Mouse (Mus musculus) retina, embryonic 14.5 days (tissue): ENCODE measurements around the gene Ostc.
A peak's percentile ranks its signal among the peaks of the same experiment; 100 is the strongest.

Source experiments
- DNase-seq: peaks from one replicate; pipeline ENCODE4 v3.0.0-alpha.2; 2015; ENCODE audit warnings: low spot score

Ostc gene

DNA sequence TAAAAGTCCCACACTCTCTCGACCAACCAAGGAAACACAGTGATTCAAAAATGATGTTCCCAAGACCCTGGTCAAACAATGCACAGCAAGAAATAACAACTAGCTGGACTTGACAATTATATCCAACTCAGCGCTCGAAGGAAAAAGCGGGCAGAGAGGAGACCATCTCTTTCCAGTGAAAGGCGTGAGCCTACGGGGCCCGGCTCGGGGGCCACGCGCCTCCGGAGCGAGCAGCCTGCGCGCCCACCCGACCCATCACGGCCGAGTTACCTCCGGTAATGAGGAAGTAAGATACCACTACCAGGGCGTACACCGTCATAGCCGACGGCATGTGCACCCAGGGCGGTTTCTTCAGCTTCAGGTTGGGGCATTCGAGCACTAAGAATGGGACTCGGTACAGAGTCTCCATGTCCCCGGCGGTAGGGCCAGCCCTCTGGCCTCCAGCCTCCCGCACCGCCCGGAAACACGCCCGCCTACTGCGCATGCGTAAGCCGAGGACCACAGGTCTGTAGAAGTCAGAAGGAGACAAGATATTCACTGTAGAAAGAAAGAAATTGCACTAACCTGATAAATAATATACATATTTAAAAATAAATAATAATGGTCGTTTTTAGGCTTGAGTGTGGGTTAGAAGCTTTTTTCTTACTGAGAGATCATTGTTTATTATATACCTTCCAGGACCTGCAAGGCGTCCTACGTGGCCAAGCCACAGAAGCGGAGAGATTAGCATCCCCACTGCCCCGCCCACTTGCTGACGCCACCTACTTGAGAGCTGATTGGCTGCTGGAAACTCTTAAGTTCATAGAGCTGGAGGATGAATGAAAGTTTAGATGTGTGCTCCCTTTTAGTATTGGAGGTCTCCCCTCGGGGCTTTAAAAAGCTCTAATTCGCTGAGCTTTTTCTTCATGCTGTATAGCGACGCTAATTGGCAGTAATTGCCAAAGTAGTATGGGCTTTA lies at the start of gene Ostc:
Gene Ostc, minus strand, starts transcription at position 478 of the 958 bp plus-strand sequence.
- DNase-seq: peak; percentile 99

DNA sequence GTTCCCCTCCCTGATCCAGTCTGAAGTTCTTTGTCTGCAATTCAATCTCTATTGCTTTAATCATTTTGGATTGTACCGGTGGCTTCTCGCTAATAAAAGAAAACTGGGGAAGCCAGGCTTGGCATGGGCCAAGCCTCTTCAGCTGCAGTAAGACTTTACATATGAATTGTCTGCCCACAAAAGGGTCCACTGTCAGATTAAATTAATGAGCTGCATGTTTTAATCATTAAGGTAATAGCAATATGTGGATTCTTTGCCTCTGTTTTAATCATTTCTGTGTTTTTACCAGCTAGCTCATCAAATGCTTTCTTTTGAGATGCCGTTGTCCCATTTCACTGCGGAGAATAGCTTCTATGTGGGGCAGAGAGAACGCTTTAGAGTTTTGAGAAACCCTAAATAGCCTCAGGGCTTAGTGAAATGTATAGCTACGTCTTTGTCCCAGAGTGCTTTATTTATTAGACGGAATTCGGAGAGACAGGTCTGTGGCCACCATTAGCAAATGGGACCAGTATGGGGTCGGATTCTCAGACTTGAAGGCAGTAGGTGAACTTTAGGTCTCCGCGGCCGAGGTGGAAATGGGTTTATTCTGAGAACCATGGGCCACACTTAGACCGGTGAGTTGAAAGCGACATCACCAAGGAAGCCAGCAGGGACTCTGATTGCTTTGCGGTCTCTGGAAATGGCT lies 49.1 kb upstream of the Ostc start:
- peak; percentile 33 for DNase-seq

DNA sequence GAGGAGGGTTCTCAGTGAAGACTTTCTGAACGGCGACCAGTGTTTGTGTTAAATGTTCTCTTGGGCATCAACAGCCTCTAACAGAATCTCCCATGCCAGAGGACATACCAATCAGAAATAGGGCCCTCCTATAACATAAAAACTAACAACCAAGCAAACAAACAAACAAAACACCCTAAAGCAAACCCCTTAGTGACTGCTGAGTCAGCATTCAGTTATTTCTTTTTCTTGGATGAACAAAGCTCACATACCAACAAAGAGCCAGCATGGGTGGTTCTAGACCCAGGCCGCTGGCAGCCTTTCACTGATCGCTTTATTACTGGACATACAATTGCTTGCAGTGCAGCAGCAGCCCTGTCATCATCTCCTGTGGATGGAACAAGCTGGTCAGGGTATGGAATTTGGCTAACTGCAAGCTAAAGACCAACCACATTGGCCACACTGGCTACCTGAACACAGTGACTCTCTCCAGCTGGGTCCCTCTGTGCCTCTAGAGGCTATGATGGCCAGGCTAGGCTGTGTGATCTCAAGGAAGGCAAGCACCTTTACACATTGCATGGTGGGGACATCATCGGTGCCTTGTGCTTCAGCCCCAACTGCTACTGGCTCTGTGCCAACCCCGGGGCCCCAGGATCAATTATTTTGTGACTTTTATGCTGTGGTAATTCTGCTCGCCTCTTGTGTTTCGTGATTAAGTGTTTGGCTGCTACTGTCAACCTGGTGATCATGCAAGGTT lies 48.0 kb upstream of the Ostc start:
- no peak for DNase-seq

DNA sequence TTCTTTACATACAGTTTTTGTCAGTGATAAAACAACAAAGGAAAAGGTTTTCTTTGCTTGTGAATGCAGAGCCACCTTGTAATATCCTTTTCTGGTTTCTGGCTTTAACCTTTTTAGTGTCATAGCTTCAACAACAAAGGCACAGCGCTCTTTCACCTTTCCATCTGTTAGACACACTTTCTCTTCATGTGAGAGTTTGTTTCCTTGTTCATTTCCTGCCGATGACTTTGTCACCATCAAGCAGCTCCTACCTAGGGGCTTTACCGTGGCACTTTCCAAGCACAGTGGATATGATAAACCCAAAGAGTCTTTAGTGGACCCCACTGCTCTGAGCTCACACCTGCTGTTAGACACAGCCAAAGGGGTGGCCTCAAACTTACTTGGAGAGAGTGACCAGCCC lies 40.0 kb upstream of the Ostc start:
- DNase-seq: no peak

DNA sequence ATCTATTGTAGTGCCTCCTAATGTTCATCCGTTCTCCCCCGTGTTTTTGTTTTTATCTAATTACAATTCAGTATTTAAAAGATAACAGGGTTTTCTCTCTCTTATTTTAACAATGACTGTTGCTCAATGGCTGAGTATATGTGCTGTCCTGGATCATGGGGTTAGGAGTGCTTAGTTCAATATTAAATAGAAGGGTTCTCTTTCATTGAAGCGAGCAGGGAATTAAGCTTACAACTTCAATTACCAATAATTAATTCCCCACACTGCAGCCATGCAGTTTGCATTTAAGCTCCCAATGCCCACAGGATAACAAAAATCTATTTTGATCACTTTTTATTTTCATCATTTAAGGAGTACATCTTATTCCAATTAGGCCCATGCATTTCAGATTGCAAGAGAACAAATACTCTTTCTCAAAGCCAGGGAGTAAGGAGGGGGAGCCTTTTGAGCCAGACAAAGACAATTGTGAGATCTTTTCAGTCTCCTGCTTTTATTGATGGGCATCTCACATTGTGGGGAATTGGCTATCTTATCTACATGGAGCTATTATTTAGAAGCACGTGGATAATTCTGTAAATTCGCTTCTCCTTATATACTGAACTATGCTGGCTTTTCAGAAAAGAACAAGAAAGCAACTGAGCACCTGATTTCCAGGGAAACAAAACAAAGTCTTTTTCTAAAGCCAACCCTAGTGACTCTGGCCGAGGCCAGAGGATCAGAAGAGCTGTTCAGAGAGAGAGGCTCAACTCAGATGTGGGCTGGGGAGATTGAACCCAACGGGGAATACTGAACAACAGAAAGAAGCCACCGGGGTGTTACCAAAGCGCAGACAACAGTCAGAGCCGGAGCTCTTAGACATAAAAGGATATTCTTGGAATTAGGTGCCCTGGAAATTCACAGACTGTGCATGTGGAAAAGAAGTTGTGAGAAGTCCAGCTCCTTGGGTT lies 37.7 kb upstream of the Ostc start:
- DNase-seq: no peak

DNA sequence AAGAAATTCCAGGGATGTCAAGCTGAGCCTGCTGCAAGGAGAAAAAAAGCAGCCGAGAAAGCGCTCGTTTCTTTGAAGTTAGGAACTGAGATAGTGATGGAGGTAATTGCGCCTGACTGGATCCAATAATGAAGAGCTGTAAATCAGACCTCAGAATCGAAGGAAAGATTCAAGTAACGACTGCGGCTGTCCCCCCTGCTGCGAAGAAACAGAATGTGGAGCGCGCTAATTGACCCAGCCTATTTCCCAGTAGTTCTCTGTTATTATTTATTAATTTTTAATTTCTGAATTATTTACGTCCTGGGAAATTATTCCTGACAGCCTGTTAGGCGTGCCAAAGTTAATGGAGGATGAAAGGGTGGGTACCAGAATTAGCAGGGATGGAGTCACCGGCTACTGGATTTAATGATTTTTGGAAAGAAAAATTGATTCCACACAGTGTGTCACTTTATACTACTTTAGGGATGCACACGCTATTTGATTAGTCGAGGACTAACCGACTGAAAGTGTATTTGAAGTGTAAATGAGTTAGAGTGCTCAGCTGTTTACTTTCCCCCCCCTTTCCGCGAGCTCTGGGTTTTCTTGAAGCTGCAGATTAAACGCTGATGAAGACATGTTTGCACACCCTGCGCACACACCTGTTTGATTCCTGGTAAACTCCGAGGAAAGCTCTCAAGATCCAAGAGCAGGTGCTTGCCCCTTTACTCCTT lies 28.6 kb upstream of the Ostc start:
- DNase-seq: peak; percentile 82

DNA sequence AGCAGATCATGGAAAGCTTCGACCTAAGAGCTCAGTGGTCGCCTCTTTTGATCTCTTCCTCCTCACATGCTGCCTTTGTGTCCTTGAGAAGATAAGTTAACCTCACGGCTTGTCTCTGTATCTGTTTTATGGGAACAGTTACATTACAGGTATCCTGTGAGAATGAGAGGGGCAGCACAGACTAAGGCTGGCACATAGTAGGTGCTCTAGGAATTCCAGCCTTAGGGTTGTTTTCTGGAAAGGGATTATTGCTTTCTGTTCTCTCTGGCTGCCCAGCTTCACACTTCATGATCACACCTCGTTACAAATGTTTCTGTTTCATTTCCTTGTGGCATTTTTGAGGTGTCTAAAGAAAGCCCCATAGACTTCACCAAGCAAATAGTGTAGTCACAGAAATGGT lies 27.5 kb upstream of the Ostc start:
- DNase-seq: no peak

DNA sequence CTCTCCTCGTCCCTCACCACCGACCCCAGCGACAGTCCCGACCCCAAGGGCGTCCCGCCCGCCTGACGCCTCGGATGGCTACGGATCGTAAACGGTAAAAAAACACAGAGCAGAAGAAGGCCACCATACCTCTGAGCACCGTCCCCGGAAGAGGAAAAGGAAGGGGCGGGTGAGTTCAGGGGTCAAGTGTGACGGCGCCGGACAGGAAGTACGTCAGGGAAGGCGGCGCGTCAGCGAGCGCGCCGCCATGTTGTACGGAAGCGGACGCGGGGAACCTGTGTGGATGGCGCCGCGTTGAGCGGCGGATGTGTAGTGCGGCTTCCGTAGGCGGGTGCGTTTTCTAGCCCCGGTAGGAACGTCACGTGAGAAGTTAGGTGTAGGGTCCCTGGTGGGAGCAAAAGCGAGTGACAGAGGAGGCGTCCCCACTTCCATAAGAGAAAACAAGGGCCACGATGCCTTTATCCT lies 21.0 kb upstream of the Ostc start, which contains the start of gene Rpl34:
Gene Rpl34, minus strand, starts transcription at position 210 of the 465 bp plus-strand sequence.
- DNase-seq: peak; percentile 97

DNA sequence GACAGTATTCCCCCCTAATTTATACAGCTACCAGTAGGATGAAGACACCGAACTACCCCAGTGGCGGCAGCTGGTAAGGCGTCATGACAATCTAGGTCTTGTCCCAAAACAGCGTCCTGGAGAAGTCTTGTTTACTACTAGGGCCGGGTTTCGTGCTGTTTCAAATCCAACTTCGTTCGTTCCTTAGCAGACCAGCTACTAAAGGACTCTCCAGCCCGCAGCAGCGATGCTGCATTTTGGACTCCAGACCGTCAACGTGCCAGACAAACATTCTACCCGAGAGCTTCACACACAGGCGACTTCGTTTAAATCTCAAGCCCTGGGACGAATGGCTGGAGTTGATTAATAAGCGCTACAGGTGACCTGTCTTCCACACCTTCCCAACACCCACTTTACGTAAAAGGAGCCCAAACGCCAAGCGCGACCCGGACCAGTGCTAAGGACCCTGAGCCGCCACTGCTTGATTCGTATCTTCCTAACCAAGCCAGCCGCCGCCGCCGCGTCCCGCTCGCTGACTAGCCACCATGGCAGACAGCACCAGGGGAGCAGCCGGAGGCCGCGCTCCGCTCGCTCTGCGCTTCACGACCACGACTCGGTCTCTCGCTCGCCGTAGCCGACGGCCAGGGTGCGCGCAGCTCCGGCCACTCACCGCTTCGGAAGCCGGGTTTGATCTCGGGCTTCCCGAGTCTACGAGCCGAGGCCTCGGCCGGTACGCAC lies 20.4 kb upstream of the Ostc start:
- DNase-seq: peak; percentile 68

DNA sequence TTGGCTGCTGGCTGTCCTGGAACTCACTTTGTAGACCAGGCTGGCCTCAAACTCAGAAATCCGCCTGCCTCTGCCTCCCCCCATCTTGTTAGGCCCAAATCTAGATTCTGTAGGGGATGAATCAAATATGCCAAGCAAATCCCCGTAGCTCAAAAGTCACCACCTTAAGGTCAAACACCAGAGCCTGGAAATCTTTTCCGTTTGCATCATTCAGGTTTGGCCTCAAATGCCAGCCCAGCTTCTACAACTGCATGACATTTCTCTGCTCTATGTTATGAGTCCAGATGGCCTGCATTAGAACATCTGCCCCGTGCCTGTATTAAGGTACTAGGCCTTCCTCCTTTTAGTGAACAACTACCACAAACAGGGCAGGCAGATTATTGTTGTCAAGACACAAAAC lies 18.4 kb upstream of the Ostc start:
- no peak for DNase-seq

DNA sequence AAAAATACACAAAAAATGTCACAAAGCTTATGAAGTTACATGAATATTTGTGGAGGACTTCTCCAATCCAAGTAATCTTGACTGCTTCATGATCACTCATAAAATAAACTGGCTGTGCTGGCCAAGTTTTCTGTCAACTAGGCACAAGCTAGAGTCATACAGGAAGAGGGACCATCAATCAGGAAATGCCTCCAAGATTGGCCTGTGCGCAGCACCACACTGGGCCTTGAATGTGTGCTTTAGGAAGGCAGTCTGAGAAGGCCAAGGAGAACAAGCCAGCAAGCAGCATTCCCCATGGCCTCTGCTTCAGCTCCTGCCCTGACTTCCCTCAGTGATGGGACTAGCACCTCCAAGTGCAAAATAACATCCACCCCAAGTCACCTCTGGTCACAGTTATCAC lies 17.8 kb upstream of the Ostc start:
- no peak for DNase-seq

DNA sequence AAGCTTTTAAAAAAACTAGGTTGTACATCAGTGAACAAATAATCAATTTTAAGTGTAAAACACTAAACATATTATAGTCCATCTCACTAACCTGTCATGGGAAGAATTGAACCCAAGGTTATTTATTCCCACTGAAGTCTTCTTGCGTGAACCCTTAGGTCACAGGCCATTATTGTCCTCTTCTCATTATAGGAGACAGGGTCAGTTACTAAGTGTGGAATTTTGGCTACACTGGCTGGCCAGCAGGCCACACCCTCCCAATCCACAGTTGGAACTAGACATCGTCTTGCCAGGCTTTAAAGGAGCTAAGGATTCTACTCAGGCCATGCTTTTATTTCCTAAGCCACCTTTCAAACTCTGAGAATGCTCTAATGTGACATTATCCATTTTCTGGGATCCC lies 16.5 kb upstream of the Ostc start:
- DNase-seq: no peak

DNA sequence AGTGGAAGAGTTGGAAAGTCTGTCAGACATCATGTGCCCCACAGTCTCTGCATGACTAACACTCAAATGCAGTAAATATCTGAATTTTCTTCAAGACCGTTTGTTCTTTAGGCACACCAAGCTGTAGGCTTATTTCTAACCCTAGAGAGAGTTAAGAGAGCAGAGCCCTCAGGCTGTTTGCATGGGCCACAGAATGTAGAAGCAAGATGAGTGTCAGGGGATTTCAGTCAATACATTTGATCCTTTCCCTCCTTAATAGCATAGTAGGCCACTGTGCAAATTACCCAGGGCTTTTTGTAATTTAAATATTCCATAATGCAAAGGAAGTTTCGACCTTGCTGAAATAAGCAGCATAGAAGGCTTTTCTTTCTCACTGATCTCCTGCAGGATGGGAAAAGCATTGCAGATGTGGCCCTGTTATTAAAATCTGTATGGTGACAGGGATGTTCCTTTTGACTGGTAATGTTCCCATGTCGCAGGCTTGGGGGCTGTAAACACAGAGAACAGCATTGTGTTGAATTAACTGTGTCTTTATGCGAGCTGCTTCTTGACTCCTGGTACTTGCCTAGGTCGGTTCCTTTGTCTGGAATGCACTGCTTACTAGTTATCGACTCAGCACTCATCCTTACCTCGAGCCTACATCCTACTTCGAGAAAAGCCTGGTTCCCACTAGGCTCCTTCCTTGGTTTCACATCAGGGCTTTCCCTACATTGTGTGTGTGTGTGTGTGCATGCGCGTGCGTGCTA lies 13.7 kb upstream of the Ostc start:
- no peak for DNase-seq

DNA sequence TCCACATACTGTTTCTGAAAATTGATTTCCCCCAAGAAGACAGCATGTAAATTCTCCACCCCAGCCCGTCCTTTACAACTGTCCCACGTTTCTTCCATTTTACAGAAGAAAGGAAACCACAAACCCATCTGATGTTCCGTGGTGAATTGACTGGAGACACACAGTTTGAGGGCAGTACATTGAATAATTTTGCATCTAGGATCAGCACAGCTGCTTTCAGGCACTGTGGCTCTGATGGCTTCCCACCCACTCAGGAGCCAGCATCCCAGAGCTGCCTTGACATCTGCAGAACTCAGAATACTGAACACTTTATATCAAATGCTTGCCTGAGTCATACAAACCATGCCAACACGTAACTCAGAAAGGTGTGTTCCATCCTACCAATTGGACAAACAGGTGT lies 11.0 kb upstream of the Ostc start:
- DNase-seq: no peak

DNA sequence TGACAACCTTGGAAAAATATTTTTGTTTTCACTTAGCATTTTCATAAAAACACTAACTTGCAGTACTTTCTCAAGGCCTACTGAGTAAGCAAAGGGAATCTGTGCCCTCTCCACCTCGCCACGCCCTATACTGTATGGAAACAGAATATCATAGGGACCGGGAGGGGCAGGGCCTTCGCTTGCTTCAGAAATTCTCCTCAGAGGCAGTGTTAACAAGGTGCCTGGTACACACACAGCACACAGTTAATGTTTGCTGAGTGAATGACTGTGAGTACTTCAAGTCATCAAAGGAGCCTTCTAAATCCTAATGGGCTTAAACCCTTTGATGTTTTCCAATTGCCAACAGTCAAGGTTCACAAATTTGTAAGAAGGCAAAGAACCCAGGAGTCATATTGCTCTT lies 9.6 kb upstream of the Ostc start:
- no peak for DNase-seq

DNA sequence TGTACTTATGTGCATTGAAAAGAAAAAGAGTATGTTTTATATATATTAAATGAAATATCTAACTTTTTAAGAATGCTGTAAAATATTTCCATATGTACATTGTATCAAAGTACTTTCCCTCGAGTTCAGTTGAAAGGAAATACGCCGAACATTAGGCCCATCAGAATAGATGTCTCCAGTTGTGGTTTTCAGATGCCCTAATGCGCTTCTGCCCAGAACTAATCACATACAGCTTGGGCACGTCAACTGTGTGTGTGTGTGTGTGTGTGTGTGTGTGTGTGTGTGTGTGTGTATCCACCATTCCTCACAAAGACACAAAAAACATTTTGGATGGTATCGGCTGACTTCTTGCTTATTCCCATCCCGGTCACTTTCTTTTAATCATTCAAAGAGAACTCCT lies 7.3 kb upstream of the Ostc start:
- no peak for DNase-seq

DNA sequence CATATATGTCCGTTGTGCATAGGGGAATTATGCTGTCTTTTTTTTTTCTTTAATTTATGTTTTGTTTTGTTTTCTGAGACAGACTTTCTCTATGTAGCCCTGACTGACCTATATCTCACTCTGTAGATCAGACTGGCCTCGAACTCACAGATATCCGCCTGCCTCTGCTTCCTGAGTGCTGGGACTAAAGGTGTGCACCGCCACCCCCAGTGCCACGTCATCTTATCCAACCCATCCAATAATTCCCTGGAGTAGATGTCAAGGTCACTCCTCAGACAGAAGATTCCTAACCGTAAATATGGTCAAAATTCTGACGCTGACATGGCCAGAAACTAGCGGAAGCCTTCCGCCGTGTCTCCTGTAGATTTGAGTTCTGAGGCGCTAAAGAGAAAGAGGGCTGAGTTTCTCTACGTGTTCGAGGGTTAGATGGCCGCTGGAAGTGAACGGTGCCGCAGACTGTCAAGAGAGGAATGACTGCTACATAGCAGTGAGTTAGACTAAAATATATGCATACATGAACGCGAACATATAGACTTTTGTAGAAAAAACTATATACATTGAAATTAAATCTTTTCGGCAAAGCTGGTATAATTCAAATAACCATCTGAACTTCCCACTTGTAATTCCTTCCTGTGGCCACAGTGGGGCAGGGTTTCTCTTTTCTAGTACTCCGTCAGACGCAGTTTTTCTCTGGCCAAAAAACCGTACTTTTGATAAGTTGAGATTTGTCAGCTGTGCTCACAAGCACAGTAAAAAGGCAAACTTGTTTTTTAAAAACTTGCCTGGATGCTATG lies 5.7 kb upstream of the Ostc start:
- peak; percentile 86 for DNase-seq

DNA sequence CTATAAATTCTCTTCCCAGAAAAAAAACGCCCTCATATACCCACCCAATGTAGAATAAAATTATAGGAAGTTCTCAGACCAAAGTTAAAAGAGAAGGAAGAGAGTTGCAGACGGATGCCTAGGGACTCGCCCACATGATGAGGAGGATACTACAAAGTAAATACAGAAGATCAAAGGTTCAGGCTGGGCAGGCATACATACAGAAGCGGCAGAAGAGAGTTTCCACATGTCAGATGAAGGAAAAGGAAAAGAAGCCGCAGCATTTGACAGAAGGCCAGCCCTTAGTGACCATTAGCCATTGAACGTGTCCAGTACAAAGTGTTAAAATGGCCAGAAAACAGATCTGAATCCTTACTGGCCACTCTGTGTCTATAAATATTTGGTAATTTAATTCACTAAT lies 3.6 kb upstream of the Ostc start:
- no peak for DNase-seq
